Mouse (Mus musculus) thymus, postnatal 0 days (tissue): Measurements from ENCODE around the gene Rhd. TPM values are rescaled to one million over a fixed set of nuclear protein-coding genes. Genes with fewer than 3 reads are reported as not detected.
"Not testable (repeated sequence)": the region's sequence is repeated elsewhere in the genome, so short reads cannot be mapped to it uniquely, and the experiment has no call there.

ENCODE experiments used
- DNase-seq: peaks from one replicate; pipeline ENCODE4 v3.0.0-alpha.2; 2015; ENCODE audit warnings: low spot score
- polyA plus RNA-seq: library from polyadenylated mRNA; unstranded; fragments of >200 nt; fragmentation: Nextera tagmentation; extraction: Ambion mirVana; gene quantifications from 2 replicates; pipeline ENCODE4 v1.2.1, GENCODE M21; 2015

The Rhd gene
- 0.34 and 0.45 TPM in 2 replicates for polyA plus RNA-seq

GRCm38 (mm10) chr4:134863937-134864729 is at the start of gene Rhd:
Gene Rhd (plus strand): TSS chr4:134864536.
- DNase-seq = no peak

GRCm38 (mm10) chr4:134817706-134818105 is 46.6 kb upstream of the Rhd start:
- DNase-seq = no peak

GRCm38 (mm10) chr4:134821061-134821460 is 43.3 kb upstream of the Rhd start:
- no peak for DNase-seq

GRCm38 (mm10) chr4:134823560-134823959 is 40.8 kb upstream of the Rhd start:
- no peak for DNase-seq

- not testable (repeated sequence) for DNase-seq
Measured at GRCm38 (mm10) chr4:134825864-134826263, 38.5 kb upstream of the Rhd start.

GRCm38 (mm10) chr4:134826348-134826747 is 38.0 kb upstream of the Rhd start:
- no peak for DNase-seq

GRCm38 (mm10) chr4:134827806-134828205 is 36.5 kb upstream of the Rhd start:
- no peak for DNase-seq

- DNase-seq = no peak
Measured at GRCm38 (mm10) chr4:134831934-134832333, 32.4 kb upstream of the Rhd start.

- DNase-seq = no peak
Measured at GRCm38 (mm10) chr4:134835486-134835885, 28.9 kb upstream of the Rhd start.

- DNase-seq = no peak
Measured at GRCm38 (mm10) chr4:134838221-134838620, 26.1 kb upstream of the Rhd start.

- DNase-seq = not testable (repeated sequence)
Measured at GRCm38 (mm10) chr4:134838706-134839105, 25.6 kb upstream of the Rhd start.

GRCm38 (mm10) chr4:134840231-134840630 is 24.1 kb upstream of the Rhd start:
- no peak for DNase-seq

GRCm38 (mm10) chr4:134843566-134843965 is 20.8 kb upstream of the Rhd start:
- DNase-seq = no peak

- no peak for DNase-seq
Measured at GRCm38 (mm10) chr4:134847587-134847986, 16.7 kb upstream of the Rhd start.

- DNase-seq = no peak
Measured at GRCm38 (mm10) chr4:134850551-134850950, 13.8 kb upstream of the Rhd start.

GRCm38 (mm10) chr4:134851236-134851635 is 13.1 kb upstream of the Rhd start:
- DNase-seq = no peak

- DNase-seq = no peak
Measured at GRCm38 (mm10) chr4:134851876-134852275, 12.5 kb upstream of the Rhd start.

GRCm38 (mm10) chr4:134852438-134853255 is 11.7 kb upstream of the Rhd start:
- peak; percentile 42 for DNase-seq

- peak; percentile 98 for DNase-seq
Measured at GRCm38 (mm10) chr4:134853259-134853636, 11.1 kb upstream of the Rhd start, which contains the start of gene Maco1. Gene Maco1 (minus strand): TSS chr4:134853345.

GRCm38 (mm10) chr4:134853637-134854485 is 10.5 kb upstream of the Rhd start:
- DNase-seq = peak; percentile 92

- no peak for DNase-seq
Measured at GRCm38 (mm10) chr4:134855371-134855770, 9.0 kb upstream of the Rhd start.
